Mouse (Mus musculus) macrophage (primary cell): Measurements from ENCODE around the gene Pate3. TPM values are rescaled to one million over a fixed set of nuclear protein-coding genes. Genes with fewer than 3 reads are reported as not detected.
"Not testable (repeated sequence)": the region's sequence is repeated elsewhere in the genome, so short reads cannot be mapped to it uniquely, and the experiment has no call there.

Experiments used
- H3K27ac ChIP-seq: fragments of 350-480 bp; formaldehyde crosslinking; 2 replicates; pipeline ENCODE4 v1.9.0; 2021
- H3K36me3 ChIP-seq: fragments of 350-480 bp; formaldehyde crosslinking; 2 replicates; pipeline ENCODE4 v1.9.0; 2021; ENCODE audit errors: inconsistent target
- H3K4me3 ChIP-seq: fragments of 350-480 bp; formaldehyde crosslinking; 2 replicates; pipeline ENCODE4 v1.9.0; 2021; ENCODE audit errors: inconsistent target
- H3K79me2 ChIP-seq: fragments of 350-480 bp; formaldehyde crosslinking; 2 replicates; pipeline ENCODE4 v1.9.0; 2021; ENCODE audit errors: inconsistent target
- WGBS: methylation state at CpG from one replicate; pipeline ENCODE4 v1.1.7; 2026; ENCODE audit warnings: inconsistent platforms; ENCODE audit not compliant: missing documents; 5-methylcytosine and 5-hydroxymethylcytosine counted together
- polyA plus RNA-seq: library from polyadenylated mRNA; stranded (reverse); fragments of 250-400 nt; gene quantifications from 3 replicates; pipeline ENCODE4 v1.2.4, GENCODE M21; 2018; ENCODE audit warnings: inconsistent platforms
- total RNA-seq, 78 experiments: library from RNA; depleted of rRNA; stranded (reverse); fragments of 250-400 nt; gene quantifications; 1 replicate in 9 of 78; 2 replicates in 24 of 78; 3 replicates in 43 of 78; 4 replicates in 2 of 78; pipeline ENCODE4 v1.2.4; 2018; ENCODE audit warnings: inconsistent platforms in 56 of 78

Gene Pate3
- total RNA-seq (2018; cell fraction: chromatin; rRNA removed), result not detected
- total RNA-seq (2018; cell fraction: cytosol; rRNA removed), result not detected
- total RNA-seq (2018; cell fraction: nucleus; rRNA removed), result not detected
- polyA plus RNA-seq, result not detected in 3 replicates

DNA sequence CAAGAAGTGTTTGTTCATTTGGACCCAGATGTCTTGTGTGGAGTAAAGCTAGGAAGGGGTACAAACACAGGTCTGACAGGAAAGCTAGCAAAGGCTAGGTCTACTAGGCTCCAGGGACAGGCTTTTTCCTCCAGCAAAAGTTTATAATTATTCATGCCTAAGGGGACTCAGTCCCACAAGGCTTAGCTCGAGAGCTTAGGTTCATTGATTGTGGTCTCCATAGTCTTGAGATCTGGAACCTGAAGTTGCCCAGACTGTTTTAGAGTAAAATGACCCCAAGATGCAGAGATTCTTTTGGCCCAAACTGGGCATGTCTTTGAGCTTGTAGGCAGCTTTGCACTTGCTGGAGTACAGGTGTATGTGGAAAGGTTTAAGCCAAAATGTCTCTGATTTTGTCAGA, at the start of gene Pate3:
Gene Pate3 (minus strand): TSS at position 101 of the 400 bp plus-strand sequence.
- Histone ChIP-seq H3K4me3 (no peak within 1 kb of the TSS), H3K79me2 (no peaks in the 10 kb centered on the region), H3K27ac (no peak within 1 kb of the TSS), H3K36me3 (no peaks in the 10 kb centered on the region)
- WGBS, result 89% methylated on average over 1 of the region's 1 CpGs

DNA sequence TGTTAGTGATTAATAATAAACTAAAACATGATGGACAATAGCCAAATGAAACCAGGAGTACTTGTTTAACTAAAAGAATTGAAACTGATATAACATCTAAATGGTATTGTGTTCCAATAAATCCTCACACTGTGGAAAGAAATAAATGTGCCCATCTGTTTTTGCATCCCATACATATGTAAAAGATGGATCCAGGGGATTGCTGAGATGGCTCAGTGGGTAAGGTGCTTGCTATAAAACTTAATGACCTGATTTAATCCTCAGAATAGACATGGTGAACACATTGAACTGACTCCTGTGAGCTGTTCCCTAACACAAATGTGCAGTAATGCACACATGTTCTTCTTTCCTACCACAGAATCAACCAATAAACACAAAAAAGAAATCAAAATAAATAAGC, 43.9 kb upstream of the Pate3 start:
- no peak overlapping the region for H3K4me3 ChIP-seq
- H3K27ac ChIP-seq, result no peak overlapping the region
- H3K36me3 ChIP-seq, result no peaks in the 10 kb centered on the region
- H3K79me2 ChIP-seq, result no peaks in the 10 kb centered on the region

DNA sequence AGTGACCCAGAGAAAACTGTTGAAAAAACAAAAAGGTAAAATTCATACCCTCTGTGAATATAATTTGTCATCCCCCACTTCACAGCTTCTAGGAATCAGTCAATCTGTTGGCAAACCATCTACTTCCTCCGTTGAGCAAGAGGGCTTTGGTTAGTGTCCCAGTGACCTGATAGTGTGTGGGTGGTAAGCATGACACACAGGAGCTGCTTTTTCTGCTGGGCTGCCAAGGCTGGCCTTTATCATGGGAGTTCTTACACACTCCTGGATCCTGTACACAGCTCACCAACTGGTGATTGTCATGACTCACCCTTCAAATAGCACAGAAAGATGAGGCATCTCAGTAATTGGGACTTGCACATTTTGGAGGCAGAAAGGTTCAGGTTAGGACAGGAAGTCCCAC, 39.0 kb upstream of the Pate3 start, which contains the start of gene Pate1:
Gene Pate1 (minus strand): TSS at position 378 of the 400 bp plus-strand sequence.
- no peaks in the 10 kb centered on the region for H3K36me3 ChIP-seq
- 50% methylated on average over 1 of the region's 1 CpGs for WGBS
- no peak within 1 kb of the TSS for H3K27ac ChIP-seq
- no peak within 1 kb of the TSS for H3K4me3 ChIP-seq
- no peaks in the 10 kb centered on the region for H3K79me2 ChIP-seq

DNA sequence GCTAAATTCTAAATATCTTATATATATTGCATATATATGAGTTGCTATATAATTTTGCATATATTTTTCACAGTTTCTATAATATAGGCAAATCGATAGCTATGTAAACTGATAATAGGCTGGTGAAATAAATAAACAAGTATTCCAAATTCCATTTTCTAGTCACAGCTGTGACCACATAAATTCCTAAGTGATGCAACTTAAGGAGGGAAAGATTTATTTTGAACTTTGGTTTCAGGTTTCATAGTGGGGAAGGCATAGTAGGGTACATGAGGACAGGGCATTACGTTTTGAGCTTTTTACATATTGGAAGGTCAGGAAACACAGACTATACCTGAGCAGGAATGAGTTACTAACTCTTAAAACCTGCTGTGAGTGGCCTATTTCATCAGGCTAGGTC, 25.6 kb upstream of the Pate3 start:
- no peaks in the 10 kb centered on the region for H3K36me3 ChIP-seq

DNA sequence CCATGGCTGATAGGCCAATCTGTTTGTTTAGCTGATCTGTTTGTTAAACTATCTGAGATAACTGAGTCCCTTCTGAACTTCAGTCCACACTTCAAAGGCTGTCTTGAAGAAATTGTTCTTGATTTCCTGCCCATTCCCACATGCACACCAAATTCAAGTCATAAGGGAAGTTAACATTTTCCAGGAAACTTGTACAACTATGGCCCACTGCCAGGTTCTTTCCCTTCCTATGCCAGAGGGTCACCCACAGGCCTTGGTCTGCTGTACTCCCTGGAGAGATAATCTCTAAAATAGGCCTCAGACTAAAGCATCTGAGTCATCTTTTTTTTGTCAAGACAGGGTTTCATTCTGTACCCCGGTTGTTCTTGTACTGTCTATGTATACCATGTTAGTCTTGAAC, 15.0 kb downstream of the Pate3 start:
- 100% methylated on average over 1 of the region's 1 CpGs for WGBS
- Histone ChIP-seq H3K4me3 (no peak overlapping the region), H3K79me2 (no peaks in the 10 kb centered on the region), H3K27ac (no peak overlapping the region), H3K36me3 (no peaks in the 10 kb centered on the region)

More for the DNA sequence above, 25.6 kb upstream of the Pate3 start:
- Histone ChIP-seq H3K4me3 (no peak overlapping the region), H3K27ac (no peak overlapping the region), H3K79me2 (no peaks in the 10 kb centered on the region)
- WGBS, result 71% methylated on average over 2 of the region's 2 CpGs

DNA sequence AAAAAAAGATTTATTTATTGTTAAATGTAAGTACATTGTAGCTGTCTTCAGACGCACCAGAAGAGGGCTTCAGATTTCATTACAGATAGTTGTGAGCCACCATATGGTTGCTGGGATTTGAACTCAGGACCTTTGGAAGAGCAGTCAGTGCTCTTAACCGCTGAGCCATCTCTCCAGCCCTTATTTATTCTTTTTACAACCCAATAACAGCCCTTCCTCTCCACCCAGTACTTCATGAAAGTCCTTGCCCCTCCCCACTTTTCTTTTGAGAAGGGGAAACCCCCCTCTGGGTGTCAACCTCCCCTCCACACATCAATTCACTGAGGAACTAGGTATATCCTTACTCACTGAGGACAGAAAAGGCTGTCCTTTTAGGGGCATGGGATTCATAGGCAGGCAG, 31.2 kb downstream of the Pate3 start:
- WGBS, result 69% methylated on average over 2 of the region's 2 CpGs
- H3K27ac ChIP-seq, H3K79me2 ChIP-seq, H3K4me3 ChIP-seq, H3K36me3 ChIP-seq: not testable (repeated sequence)

DNA sequence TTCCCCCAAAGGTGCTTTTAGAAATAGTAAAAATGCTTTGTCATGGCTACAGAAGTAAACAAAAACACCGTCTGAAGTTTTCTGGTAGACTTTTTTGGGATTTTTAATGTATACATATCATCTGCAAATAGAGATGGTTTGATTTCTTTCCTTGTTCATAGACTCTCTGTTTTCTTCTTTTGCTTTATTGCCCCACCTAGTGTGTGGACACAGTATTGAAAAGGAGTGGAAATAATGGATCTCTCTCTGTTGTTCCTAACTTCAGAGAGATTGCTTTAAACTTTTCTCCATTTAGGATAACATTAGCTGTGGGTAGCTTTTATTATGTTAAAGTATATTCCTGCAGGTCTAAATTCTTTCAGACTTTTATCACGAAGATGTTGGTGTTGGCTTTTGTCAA, 34.0 kb downstream of the Pate3 start:
- Histone ChIP-seq H3K27ac (no peak overlapping the region), H3K4me3 (no peak overlapping the region), H3K36me3 (no peaks in the 10 kb centered on the region), H3K79me2 (no peaks in the 10 kb centered on the region)
- WGBS, result 44% methylated on average over 2 of the region's 2 CpGs

DNA sequence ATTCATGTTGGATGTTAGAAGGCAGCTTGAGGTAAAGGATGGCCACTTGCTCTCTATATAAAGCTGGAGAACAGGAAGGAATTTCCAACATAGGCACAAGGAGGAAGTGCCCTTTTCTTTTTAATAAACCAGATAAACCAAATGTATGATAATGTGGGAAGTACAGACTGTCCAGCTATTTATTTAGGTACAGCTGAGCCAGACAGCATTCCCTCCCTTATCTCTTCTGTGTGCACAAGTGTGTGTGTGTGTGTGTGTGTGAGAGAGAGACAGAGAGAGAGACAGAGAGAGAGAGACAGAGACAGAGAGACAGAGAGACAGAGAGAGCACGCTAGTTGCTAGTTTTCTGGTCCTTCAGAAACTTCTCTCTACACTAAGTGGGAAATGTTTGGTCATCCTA, 36.2 kb downstream of the Pate3 start, which contains the start of gene Pate4:
Gene Pate4 (minus strand): TSS at position 101 of the 400 bp plus-strand sequence.
- Histone ChIP-seq H3K27ac (no peak within 1 kb of the TSS), H3K36me3 (no peaks in the 10 kb centered on the region), H3K4me3 (no peak within 1 kb of the TSS), H3K79me2 (no peaks in the 10 kb centered on the region)
- WGBS, result no CpG with 5 or more reads among the region's 1 CpGs

DNA sequence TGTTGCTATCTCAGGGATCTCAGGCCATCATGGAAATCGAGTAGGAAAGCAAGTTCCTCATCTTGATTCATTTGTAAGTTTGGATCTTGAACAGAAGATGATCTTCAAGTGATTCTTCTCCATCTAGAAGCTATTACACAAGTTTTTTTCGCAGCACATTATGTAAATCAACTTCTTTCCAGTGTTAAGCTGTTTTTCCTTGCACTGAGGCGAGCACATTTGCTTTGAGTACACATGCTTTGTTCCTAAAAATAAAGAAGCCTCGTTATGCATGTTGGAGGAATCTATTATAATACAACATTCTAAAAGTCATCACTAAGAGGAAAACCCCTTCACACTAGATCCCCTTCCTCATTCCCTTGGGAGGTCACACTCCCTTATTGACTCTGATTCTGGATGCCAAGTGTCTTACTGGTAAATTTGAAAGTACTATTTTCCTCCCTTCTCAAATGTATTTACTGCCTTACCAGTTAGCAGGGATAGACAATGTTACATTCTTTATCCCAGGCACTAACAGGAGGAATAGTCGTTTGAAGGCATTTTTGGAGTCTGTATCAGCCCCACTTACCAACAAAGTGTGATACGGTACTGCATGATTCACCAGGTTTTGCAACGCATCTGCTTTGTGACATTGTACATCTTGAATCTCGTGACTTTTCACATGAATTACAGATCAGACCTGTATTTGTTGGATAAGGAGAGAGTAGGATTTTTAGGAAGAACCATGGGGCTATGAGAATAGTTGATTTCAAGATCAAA, 40.2 kb downstream of the Pate3 start:
- no peak overlapping the region for H3K27ac ChIP-seq
- no peaks in the 10 kb centered on the region for H3K79me2 ChIP-seq
- H3K4me3 ChIP-seq, result no peak overlapping the region
- WGBS, result 84% methylated on average over 8 of the region's 8 CpGs
- H3K36me3 ChIP-seq, result no peaks in the 10 kb centered on the region

Other genes with a start within 250 kb of the Pate3 start
- 0.12 to 0.35 TPM (median 0.14 TPM) in 3 replicates for gene Cdon, start 227.1 kb downstream of the Pate3 start, polyA plus RNA-seq
- not detected in 3 replicates for gene Gm1113, start 129.9 kb downstream of the Pate3 start, polyA plus RNA-seq
- gene Ddx25, start 89.7 kb downstream of the Pate3 start, polyA plus RNA-seq, result not detected in 3 replicates
- gene Pus3, start 89.6 kb downstream of the Pate3 start, polyA plus RNA-seq, result 6.9 to 8.5 TPM (median 8.3 TPM) in 3 replicates
- 0.23 TPM in 1 of 3 replicates, not detected in the others for gene Pate2, start 77.9 kb downstream of the Pate3 start, polyA plus RNA-seq
- gene Hyls1, start 77.8 kb downstream of the Pate3 start, polyA plus RNA-seq, result 1.7 to 3.0 TPM (median 2.2 TPM) in 3 replicates
- not detected in 3 replicates for gene Pate4, start 36.3 kb downstream of the Pate3 start, polyA plus RNA-seq
- not detected in 3 replicates for gene Pate1, start 39.2 kb upstream of the Pate3 start, polyA plus RNA-seq
- gene Gm17677, start 92.8 kb upstream of the Pate3 start, polyA plus RNA-seq, result not detected in 3 replicates
- gene Gm17727, start 129.9 kb upstream of the Pate3 start, polyA plus RNA-seq, result not detected in 3 replicates
- not detected in 3 replicates for gene Gm27235, start 141.9 kb upstream of the Pate3 start, polyA plus RNA-seq
- gene D730048I06Rik, start 141.9 kb upstream of the Pate3 start, polyA plus RNA-seq, result not detected in 3 replicates
- gene 9230110F15Rik, start 195.9 kb upstream of the Pate3 start, polyA plus RNA-seq, result not detected in 3 replicates